Mouse (Mus musculus): Measurements from ENCODE around the gene Lxn. TPM values are rescaled to one million over a fixed set of nuclear protein-coding genes. Genes with fewer than 3 reads are reported as not detected.
A peak's percentile ranks its signal among the peaks of the same experiment; 100 is the strongest.

Gene Lxn
- polyA plus RNA-seq (2014; fragmentation: Nextera tagmentation; extraction: Ambion mirVana) = 65.2 and 65.3 TPM in 2 replicates

DNA sequence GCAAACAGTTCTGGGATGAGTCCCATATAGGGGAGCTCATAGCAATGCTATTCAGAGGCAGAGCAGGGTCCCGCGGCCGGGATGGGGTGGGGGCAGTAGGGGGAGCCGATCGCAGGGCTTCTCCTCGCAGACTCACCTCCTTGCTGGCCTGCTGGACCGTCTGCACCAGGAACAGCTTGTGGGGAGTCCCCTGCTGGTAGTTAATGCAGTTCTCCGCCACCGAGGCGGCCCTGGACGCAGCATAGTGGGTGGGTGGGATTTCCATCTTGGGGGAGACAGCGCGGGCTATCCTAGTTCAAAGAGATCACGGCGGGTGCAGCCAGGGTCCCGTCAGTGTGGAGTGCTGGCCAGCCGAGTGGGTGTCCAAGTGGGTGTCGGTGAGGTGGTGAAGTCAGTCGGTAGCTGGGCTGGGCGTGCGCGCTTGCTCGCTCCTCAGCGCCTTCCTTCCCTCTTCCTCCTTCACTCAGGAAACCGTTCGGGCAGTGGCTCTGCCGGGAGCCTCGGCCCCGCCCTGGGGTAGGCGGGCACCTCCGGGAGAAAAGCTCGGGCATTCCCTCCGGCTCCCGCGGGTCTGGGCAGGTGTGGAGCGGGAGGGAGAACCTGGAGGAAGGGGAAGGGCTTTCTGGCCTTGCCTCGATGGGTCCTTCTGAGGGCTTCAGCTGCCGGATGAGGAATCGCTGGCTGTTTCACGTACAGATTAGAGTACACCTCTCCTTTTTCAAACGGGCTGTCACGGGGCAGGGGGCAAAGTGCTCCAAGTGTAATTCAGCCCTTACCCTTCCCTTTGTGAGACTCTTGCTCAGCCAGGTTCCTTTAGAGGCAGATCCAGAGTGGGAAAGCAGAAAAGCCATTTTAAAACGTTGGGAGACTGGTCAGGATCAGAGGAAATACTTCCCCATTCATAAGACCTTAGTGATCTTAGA, at the start of gene Lxn:
TSS of gene Lxn (minus strand) at position 477 of the 923 bp plus-strand sequence.
- under 1% methylated on average over 43 of the region's 43 CpGs for WGBS
- H3K9me3 ChIP-seq (ENCODE audit: control insufficient read depth, low read length) = no peaks in the 10 kb centered on the region
- no peaks in the 10 kb centered on the region for H3K27me3 ChIP-seq (ENCODE audit: control insufficient read depth, insufficient read depth, low read length)
- peak; percentile 95 for DNase-seq (ENCODE audit: low spot score, missing footprints)
- peak; percentile 87 for ATAC-seq (ENCODE audit: low FRiP score)
- H3K27ac ChIP-seq (ENCODE audit: low read depth, low read length) = no peak within 1 kb of the TSS
- H3K4me2 ChIP-seq = peak within 1 kb of the TSS; percentile 48
- peak within 1 kb of the TSS; percentile 54 for H3K9ac ChIP-seq (ENCODE audit: low read length)
- H3K36me3 ChIP-seq (ENCODE audit: control insufficient read depth, insufficient read depth, low read length) = peaks cover 2% of the 10 kb centered on the region; the same call in 1 of the 2 replicates
- peak within 1 kb of the TSS; percentile 46 for H3K4me3 ChIP-seq (ENCODE audit: low read depth, low read length)
- H3K4me1 ChIP-seq (ENCODE audit: control insufficient read depth, insufficient read depth, low read length) = peaks cover 8% of the 10 kb centered on the region; the same call in 1 of the 2 replicates

DNA sequence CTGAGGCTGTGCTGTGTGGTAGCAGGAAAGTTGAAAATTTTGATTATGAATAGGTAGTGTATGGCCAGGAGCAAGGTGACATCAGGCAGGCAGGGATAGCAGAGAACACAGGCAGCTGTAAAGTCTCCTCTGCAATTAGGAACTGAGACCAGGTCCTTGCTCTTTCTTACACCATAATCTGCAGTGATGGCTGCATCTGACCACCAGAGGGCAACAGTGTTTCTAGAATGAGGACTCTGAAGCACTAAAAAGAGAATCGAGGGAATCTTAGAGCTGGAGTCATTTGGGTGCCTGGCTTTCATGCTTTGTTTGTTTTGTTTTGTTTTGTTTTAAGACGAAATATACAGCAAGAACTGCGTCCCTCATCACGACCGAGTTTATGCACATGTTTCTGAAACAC, 49.1 kb upstream of the Lxn start:
- Histone ChIP-seq H3K27me3 (ENCODE audit: control insufficient read depth, insufficient read depth, low read length) (peaks cover 17% of the 10 kb centered on the region), H3K4me3 (ENCODE audit: low read depth, low read length) (no peak overlapping the region), H3K9me3 (ENCODE audit: control insufficient read depth, low read length) (no peaks in the 10 kb centered on the region), H3K4me2 (no peak overlapping the region), H3K36me3 (ENCODE audit: control insufficient read depth, insufficient read depth, low read length) (no peaks in the 10 kb centered on the region), H3K27ac (ENCODE audit: low read depth, low read length) (no peak overlapping the region), H3K9ac (ENCODE audit: low read length) (no peak overlapping the region), H3K4me1 (ENCODE audit: control insufficient read depth, insufficient read depth, low read length) (no peaks in the 10 kb centered on the region; the same call in 1 of the 2 replicates)
- 4% methylated on average over 5 of the region's 5 CpGs for WGBS
- ATAC-seq (ENCODE audit: low FRiP score) (peak; percentile 64), DNase-seq (ENCODE audit: low spot score, missing footprints) (peak; percentile 98)

DNA sequence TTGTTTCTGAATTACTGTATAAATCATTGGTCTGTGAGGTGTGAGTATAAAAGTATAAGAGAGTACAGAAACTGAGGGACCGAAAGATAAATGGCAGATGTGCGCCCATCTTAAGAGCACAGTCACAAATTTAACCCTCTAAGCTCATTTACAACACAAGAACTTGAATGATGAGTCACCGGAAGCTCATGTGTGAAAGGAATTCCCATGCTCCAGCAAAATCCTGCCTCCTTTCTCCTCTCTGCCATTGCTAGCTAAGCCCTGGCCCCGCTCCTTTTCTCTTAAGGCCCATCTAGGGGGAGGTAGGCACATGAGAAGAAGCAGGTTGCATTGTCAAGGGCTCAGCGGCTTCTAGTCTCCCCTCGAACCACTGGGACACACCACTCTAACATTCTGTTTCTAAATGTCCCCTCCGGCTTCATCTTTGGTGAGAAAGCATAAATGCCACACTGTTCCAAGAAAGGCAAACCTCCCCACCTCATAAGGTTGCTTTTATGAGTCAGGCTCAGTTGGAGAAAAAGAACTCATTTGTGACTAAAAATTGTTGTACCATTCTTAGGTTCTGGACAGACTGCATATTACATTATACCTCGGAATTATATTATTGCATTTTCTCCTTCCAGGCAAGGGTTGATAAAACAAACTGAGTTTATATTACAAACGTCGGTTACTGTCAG, 44.6 kb upstream of the Lxn start:
- 85% methylated on average over 10 of the region's 10 CpGs for WGBS

DNA sequence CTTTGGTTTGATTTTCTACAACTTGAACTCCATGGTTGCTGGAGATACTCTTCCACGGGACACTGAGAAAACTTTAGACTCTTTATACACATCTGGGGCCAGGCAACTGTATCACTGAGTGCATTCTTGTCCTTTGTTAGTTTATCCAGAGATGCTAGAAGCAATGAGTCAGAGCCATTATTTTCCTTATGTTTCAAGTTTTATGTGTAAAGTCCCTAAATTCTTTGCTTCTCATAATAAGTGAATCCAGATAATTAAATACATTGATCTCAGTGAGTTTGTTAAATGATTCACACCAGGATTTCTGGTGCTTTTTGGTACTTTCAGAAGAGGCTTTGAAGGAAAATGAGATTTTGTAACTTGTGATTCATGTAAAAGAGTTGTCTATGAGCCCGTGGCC, 41.6 kb upstream of the Lxn start:
- DNase-seq (ENCODE audit: low spot score, missing footprints) = no peak
- H3K9me3 ChIP-seq (ENCODE audit: control insufficient read depth, low read length) = no peaks in the 10 kb centered on the region
- H3K4me2 ChIP-seq = no peak overlapping the region
- H3K27me3 ChIP-seq (ENCODE audit: control insufficient read depth, insufficient read depth, low read length) = no peaks in the 10 kb centered on the region
- no peak overlapping the region for H3K4me3 ChIP-seq (ENCODE audit: low read depth, low read length)
- no peaks in the 10 kb centered on the region for H3K36me3 ChIP-seq (ENCODE audit: control insufficient read depth, insufficient read depth, low read length)
- H3K4me1 ChIP-seq (ENCODE audit: control insufficient read depth, insufficient read depth, low read length) = peaks cover 8% of the 10 kb centered on the region
- no peak for ATAC-seq (ENCODE audit: low FRiP score)
- H3K27ac ChIP-seq (ENCODE audit: low read depth, low read length) = no peak overlapping the region
- WGBS = 78% methylated on average over 2 of the region's 2 CpGs
- H3K9ac ChIP-seq (ENCODE audit: low read length) = no peak overlapping the region

More for the DNA sequence above, 44.6 kb upstream of the Lxn start:
- Histone ChIP-seq H3K4me1 (ENCODE audit: control insufficient read depth, insufficient read depth, low read length) (peaks cover 8% of the 10 kb centered on the region), H3K4me2 (no peak overlapping the region), H3K4me3 (ENCODE audit: low read depth, low read length) (no peak overlapping the region), H3K27ac (ENCODE audit: low read depth, low read length) (no peak overlapping the region), H3K27me3 (ENCODE audit: control insufficient read depth, insufficient read depth, low read length) (no peaks in the 10 kb centered on the region), H3K9ac (ENCODE audit: low read length) (no peak overlapping the region), H3K36me3 (ENCODE audit: control insufficient read depth, insufficient read depth, low read length) (no peaks in the 10 kb centered on the region), H3K9me3 (ENCODE audit: control insufficient read depth, low read length) (no peaks in the 10 kb centered on the region)
- DNase-seq (ENCODE audit: low spot score, missing footprints) (no peak), ATAC-seq (ENCODE audit: low FRiP score) (no peak)

DNA sequence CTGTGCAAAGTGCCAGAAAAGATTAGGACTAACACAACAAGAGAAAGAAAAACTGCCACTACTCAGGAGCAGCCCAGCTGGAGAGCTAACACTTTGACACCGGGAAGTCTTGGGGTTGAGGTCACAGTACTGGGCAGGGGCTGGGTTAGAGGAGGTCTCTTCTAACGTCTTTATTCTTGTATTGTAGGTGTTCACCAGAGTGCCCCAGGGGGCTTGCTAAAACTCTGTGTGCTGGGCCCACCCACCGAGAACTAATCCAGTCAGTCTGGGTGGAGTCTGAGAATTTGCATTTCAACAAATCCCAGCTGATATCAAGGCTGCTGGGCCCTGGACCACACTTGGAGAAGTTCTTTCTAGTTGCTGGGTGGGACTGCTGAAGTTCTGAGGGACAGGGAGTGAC, 40.2 kb upstream of the Lxn start:
- no peak overlapping the region for H3K4me3 ChIP-seq (ENCODE audit: low read depth, low read length)
- DNase-seq (ENCODE audit: low spot score, missing footprints) (peak; percentile 85), ATAC-seq (ENCODE audit: low FRiP score) (peak; percentile 81)
- WGBS = 3% methylated on average over 3 of the region's 3 CpGs
- H3K9ac ChIP-seq (ENCODE audit: low read length) = no peak overlapping the region
- H3K4me2 ChIP-seq = no peak overlapping the region
- no peaks in the 10 kb centered on the region for H3K9me3 ChIP-seq (ENCODE audit: control insufficient read depth, low read length)
- no peaks in the 10 kb centered on the region for H3K27me3 ChIP-seq (ENCODE audit: control insufficient read depth, insufficient read depth, low read length)
- no peaks in the 10 kb centered on the region for H3K36me3 ChIP-seq (ENCODE audit: control insufficient read depth, insufficient read depth, low read length)
- H3K27ac ChIP-seq (ENCODE audit: low read depth, low read length) = no peak overlapping the region
- H3K4me1 ChIP-seq (ENCODE audit: control insufficient read depth, insufficient read depth, low read length) = peaks cover 8% of the 10 kb centered on the region

DNA sequence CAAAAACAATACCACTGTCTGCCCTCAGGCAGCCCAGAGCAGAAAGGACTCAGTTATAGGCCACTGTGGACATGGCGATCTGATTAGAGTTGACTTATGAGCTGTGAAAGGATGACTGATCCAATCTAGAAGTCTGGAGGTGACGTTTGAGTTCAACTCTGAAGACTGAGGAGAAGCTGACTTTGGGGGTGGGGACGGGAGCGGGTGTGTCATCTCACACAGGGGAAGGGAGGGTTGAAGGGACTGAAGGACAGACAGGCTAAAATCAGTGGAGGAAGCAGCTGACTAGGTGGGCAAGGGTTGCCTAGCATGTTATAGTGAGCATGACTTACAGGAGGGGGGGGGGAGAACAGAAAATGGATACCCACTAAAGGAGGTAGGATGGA, 35.7 kb upstream of the Lxn start:
- Histone ChIP-seq H3K27me3 (ENCODE audit: control insufficient read depth, insufficient read depth, low read length) (no peaks in the 10 kb centered on the region), H3K4me3 (ENCODE audit: low read depth, low read length) (no peak overlapping the region), H3K9me3 (ENCODE audit: control insufficient read depth, low read length) (no peaks in the 10 kb centered on the region), H3K27ac (ENCODE audit: low read depth, low read length) (no peak overlapping the region), H3K4me1 (ENCODE audit: control insufficient read depth, insufficient read depth, low read length) (peaks cover 8% of the 10 kb centered on the region), H3K4me2 (no peak overlapping the region), H3K36me3 (ENCODE audit: control insufficient read depth, insufficient read depth, low read length) (no peaks in the 10 kb centered on the region), H3K9ac (ENCODE audit: low read length) (no peak overlapping the region)
- DNase-seq (ENCODE audit: low spot score, missing footprints) = no peak
- WGBS = 88% methylated on average over 4 of the region's 4 CpGs
- ATAC-seq (ENCODE audit: low FRiP score) = no peak

DNA sequence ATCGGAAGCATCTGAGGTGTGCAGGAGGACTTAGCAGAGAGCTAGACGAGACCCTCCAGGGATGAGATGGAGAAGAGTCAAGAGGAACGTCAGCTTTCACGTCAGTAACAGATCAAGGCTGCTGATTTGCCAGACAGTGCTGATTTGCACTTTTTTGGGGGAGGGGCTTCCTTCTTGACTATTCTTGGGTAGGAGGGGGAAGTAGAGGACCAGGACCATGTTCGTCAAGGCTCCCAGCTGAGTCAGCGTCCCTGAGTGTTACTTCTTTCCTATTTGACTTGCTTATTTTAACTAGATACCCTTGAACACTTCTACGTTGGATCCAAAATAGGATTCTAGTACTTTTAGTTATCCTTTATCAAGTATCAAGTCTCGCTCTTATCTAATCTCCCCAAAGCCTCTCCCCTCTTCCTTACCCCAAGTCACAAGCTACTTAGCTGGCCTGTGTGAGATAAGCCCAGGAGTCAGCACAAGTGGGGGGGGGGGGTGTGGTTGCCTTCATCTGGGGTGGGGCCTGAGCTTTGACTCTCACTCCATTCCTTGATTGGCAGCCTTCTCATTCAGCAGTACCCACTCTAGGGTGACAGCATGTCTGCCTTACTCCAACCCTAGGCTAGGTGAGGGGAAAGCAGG, 35.2 kb upstream of the Lxn start:
- Histone ChIP-seq H3K4me3 (ENCODE audit: low read depth, low read length) (no peak overlapping the region), H3K27ac (ENCODE audit: low read depth, low read length) (no peak overlapping the region), H3K9me3 (ENCODE audit: control insufficient read depth, low read length) (no peaks in the 10 kb centered on the region), H3K4me1 (ENCODE audit: control insufficient read depth, insufficient read depth, low read length) (peaks cover 6% of the 10 kb centered on the region), H3K4me2 (no peak overlapping the region), H3K27me3 (ENCODE audit: control insufficient read depth, insufficient read depth, low read length) (no peaks in the 10 kb centered on the region), H3K36me3 (ENCODE audit: control insufficient read depth, insufficient read depth, low read length) (no peaks in the 10 kb centered on the region), H3K9ac (ENCODE audit: low read length) (no peak overlapping the region)
- no peak for DNase-seq (ENCODE audit: low spot score, missing footprints)
- no peak for ATAC-seq (ENCODE audit: low FRiP score)
- 89% methylated on average over 8 of the region's 8 CpGs for WGBS

DNA sequence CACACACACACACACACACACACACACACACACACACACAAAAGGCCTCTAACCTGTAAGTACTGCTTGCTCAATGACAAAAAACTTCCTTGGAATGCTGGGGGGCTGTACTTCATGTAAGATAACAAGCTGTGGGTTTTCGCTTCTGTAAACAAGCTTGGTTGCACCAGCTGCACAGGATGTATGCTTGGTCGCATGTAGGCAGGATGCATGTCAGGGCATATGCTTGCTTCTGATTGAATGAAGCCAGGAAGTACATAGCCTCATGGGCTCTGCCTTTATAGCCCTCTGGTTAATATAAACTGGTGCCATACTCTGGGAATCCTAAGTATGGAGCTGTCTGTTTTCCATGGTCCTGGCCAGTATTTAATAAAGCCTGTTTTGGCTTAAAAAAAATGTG, 34.3 kb upstream of the Lxn start:
- H3K9me3 ChIP-seq (ENCODE audit: control insufficient read depth, low read length) = no peaks in the 10 kb centered on the region
- WGBS = 89% methylated on average over 2 of the region's 2 CpGs
- DNase-seq (ENCODE audit: low spot score, missing footprints) = no peak
- ATAC-seq (ENCODE audit: low FRiP score) = no peak
- no peak overlapping the region for H3K4me3 ChIP-seq (ENCODE audit: low read depth, low read length)
- no peaks in the 10 kb centered on the region for H3K4me1 ChIP-seq (ENCODE audit: control insufficient read depth, insufficient read depth, low read length)
- no peak overlapping the region for H3K27ac ChIP-seq (ENCODE audit: low read depth, low read length)
- H3K27me3 ChIP-seq (ENCODE audit: control insufficient read depth, insufficient read depth, low read length) = no peaks in the 10 kb centered on the region
- no peak overlapping the region for H3K4me2 ChIP-seq
- no peaks in the 10 kb centered on the region for H3K36me3 ChIP-seq (ENCODE audit: control insufficient read depth, insufficient read depth, low read length)
- no peak overlapping the region for H3K9ac ChIP-seq (ENCODE audit: low read length)

DNA sequence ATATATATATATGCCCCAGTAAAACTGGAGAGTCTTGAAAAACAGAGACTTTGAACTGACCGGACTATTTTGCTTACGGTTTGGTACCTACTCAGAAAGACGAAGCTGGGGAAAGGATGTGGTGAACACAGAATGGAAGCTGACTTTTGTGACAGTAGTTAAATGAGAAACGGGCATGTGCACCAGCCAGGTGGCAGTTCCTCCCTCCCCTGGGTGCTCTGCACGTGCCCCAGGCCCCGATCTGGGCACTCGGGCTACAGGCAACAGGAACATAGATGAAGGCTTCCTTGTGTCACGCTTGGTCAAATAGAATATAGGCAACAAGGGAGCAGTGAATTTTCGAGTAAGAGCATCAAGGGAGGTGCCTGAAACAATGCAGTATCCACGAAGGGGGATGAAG, 32.6 kb upstream of the Lxn start:
- ATAC-seq (ENCODE audit: low FRiP score) = no peak
- 88% methylated on average over 10 of the region's 10 CpGs for WGBS
- no peaks in the 10 kb centered on the region for H3K36me3 ChIP-seq (ENCODE audit: control insufficient read depth, insufficient read depth, low read length)
- H3K4me3 ChIP-seq (ENCODE audit: low read depth, low read length) = no peak overlapping the region
- no peak for DNase-seq (ENCODE audit: low spot score, missing footprints)
- H3K4me2 ChIP-seq = no peak overlapping the region
- H3K9ac ChIP-seq (ENCODE audit: low read length) = no peak overlapping the region
- no peaks in the 10 kb centered on the region for H3K9me3 ChIP-seq (ENCODE audit: control insufficient read depth, low read length)
- H3K4me1 ChIP-seq (ENCODE audit: control insufficient read depth, insufficient read depth, low read length) = no peaks in the 10 kb centered on the region
- H3K27ac ChIP-seq (ENCODE audit: low read depth, low read length) = no peak overlapping the region
- H3K27me3 ChIP-seq (ENCODE audit: control insufficient read depth, insufficient read depth, low read length) = no peaks in the 10 kb centered on the region

All from midbrain, embryonic 11.5 days (tissue).